Comparison of ENCODE assay signal across 7 mouse cellular contexts in the genomic region with DNA sequence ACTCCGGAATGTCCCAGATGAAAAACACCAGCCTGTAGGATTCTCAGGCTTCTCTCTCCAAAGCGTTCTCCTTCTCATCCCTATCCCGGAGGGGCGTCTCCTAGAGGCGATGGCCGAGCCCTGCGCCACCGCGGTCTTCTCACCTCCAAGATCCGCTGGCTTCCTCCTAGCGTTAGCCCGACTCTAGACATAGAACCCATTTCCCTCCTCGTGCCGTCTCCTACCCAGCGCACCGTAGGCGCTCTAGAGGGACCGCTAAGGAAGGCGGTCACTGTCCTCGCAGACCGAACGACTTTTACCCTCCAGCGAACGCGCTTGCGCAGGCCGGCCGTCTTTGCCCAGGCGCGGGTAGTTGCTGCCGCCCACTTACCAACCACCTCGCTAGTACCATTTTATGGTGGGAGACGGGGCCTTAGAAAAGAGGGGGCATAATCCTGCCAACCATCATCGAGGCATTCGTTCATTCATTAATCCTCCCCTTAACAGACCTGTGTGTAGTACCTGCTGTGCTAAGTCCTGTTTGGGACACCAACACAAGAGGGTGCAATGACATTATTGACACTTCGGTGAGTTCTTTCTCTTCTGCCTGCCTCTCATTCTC. TPM values are rescaled to one million over a fixed set of nuclear protein-coding genes. Genes with fewer than 3 reads are reported as not detected.
DNase-seq lines count a peak whose midpoint lies in the region; ATAC-seq lines count a peak whose summit lies in the region.

A gene (minus strand): TSS at position 263 of the 601 bp plus-strand sequence.

- peaks cover 33% of the 10 kb centered on the region for H3K27me3 ChIP-seq in lung, embryonic 16.5 days (ENCODE audit: control insufficient read depth, insufficient read depth, low read depth, low read length)
- peaks cover 33% of the 10 kb centered on the region for H3K27me3 ChIP-seq in embryonic facial prominence, embryonic 11.5 days (ENCODE audit: control insufficient read depth, insufficient read depth, low read length)
- peaks cover 30% of the 10 kb centered on the region for H3K27me3 ChIP-seq in neural tube, embryonic 15.5 days (replicated peaks)

- ATAC-seq in lung, embryonic 16.5 days (ENCODE audit: low read depth) = peak; percentile 41; the same call in 1 of the 2 replicates
- 0 out of 2 replicates have a peak, but pooled peaks have one; percentile 52 for ATAC-seq in embryonic facial prominence, embryonic 11.5 days (replicated peaks; ENCODE audit: insufficient number of reproducible peaks, low FRiP score, low TSS enrichment, low read depth)
- ATAC-seq in neural tube, embryonic 15.5 days (ENCODE audit: low FRiP score) = peak; percentile 71; the same call in 1 of the 2 replicates
- no peak for ATAC-seq in erythroblast, adult 5-6 weeks (replicated peaks; ENCODE audit: low FRiP score, poor library complexity, severe bottlenecking)

- no peaks in the 10 kb centered on the region for H3K9me3 ChIP-seq in lung, embryonic 16.5 days (ENCODE audit: control insufficient read depth, low read length)
- no peaks in the 10 kb centered on the region for H3K9me3 ChIP-seq in embryonic facial prominence, embryonic 11.5 days (replicated peaks; ENCODE audit: control insufficient read depth, low read length)
- no peaks in the 10 kb centered on the region for H3K9me3 ChIP-seq in neural tube, embryonic 15.5 days (replicated peaks)

- WGBS in lung, embryonic 16.5 days = 4% methylated on average over 36 of the region's 36 CpGs
- WGBS in embryonic facial prominence, embryonic 11.5 days = 4% methylated on average over 36 of the region's 36 CpGs
- 2% methylated on average over 36 of the region's 36 CpGs for WGBS in neural tube, embryonic 15.5 days

- H3K4me2 ChIP-seq in lung, embryonic 16.5 days (ENCODE audit: low read depth, low read length) = peak within 1 kb of the TSS; percentile 85
- H3K4me2 ChIP-seq in embryonic facial prominence, embryonic 11.5 days (ENCODE audit: low read depth, low read length) = peak within 1 kb of the TSS; percentile 62
- peak within 1 kb of the TSS; percentile 93 for H3K4me2 ChIP-seq in neural tube, embryonic 15.5 days

- no peak for DNase-seq in lung, postnatal 4 days
- peak; percentile 49 for DNase-seq in embryonic facial prominence, embryonic 11.5 days (ENCODE audit: low spot score)
- DNase-seq in heart, postnatal 4 days = peak; percentile 7
- peak; percentile 31 for DNase-seq in left cerebral cortex, postnatal 4 days

- H3K27ac ChIP-seq in lung, embryonic 16.5 days (ENCODE audit: low read length) = no peak within 1 kb of the TSS
- no peak within 1 kb of the TSS for H3K27ac ChIP-seq in embryonic facial prominence, embryonic 11.5 days (replicated peaks; ENCODE audit: low read depth, low read length)
- peak within 1 kb of the TSS; percentile 56; the same call in 1 of the 2 replicates for H3K27ac ChIP-seq in neural tube, embryonic 15.5 days (replicated peaks)

- peaks cover 10% of the 10 kb centered on the region for H3K4me1 ChIP-seq in lung, embryonic 16.5 days (replicated peaks; ENCODE audit: control insufficient read depth, insufficient read depth, low read length)
- peaks cover 3% of the 10 kb centered on the region; the same call in 1 of the 2 replicates for H3K4me1 ChIP-seq in embryonic facial prominence, embryonic 11.5 days (ENCODE audit: control insufficient read depth, insufficient read depth, low read length)
- H3K4me1 ChIP-seq in neural tube, embryonic 15.5 days = peaks cover 23% of the 10 kb centered on the region

- H3K9ac ChIP-seq in lung, embryonic 16.5 days (ENCODE audit: low read length) = peak within 1 kb of the TSS; percentile 62
- H3K9ac ChIP-seq in embryonic facial prominence, embryonic 11.5 days (replicated peaks; ENCODE audit: low read length) = peak within 1 kb of the TSS; percentile 30
- peak within 1 kb of the TSS; percentile 41 for H3K9ac ChIP-seq in neural tube, embryonic 15.5 days (replicated peaks)

- peak within 1 kb of the TSS; percentile 51 for H3K4me3 ChIP-seq in lung, embryonic 16.5 days (ENCODE audit: low read length)
- H3K4me3 ChIP-seq in embryonic facial prominence, embryonic 11.5 days (ENCODE audit: low read depth, low read length) = peak within 1 kb of the TSS; percentile 28
- H3K4me3 ChIP-seq in neural tube, embryonic 15.5 days (replicated peaks) = peak within 1 kb of the TSS; percentile 47

- H3K36me3 ChIP-seq in lung, embryonic 16.5 days (ENCODE audit: control insufficient read depth, insufficient read depth, low read length) = no peaks in the 10 kb centered on the region
- H3K36me3 ChIP-seq in embryonic facial prominence, embryonic 11.5 days (replicated peaks; ENCODE audit: control insufficient read depth, insufficient read depth, low read depth, low read length) = no peaks in the 10 kb centered on the region
- no peaks in the 10 kb centered on the region for H3K36me3 ChIP-seq in neural tube, embryonic 15.5 days

- intact Hi-C loops in left cerebral cortex, postnatal 4 days (cut with DNase I) = loop anchor here (5.0 kb wide), 1 partner anchor 35 kb away; no protein-coding TSS in a partner anchor

RNA-seq across cellular contexts. Expression of the gene that starts here (rescaled TPM):
- polyA plus RNA-seq in lung, embryonic 16.5 days (2015; fragmentation: Nextera tagmentation; extraction: Ambion mirVana) = 0.35 TPM in 1 of 2 replicates, not detected in the other
- 0.25 TPM in 1 of 2 replicates, not detected in the other for polyA plus RNA-seq in embryonic facial prominence, embryonic 11.5 days (2014; fragmentation: Nextera tagmentation; extraction: Ambion mirVana)
- under 1 TPM; 0.38 to 0.50 TPM for total RNA-seq in heart, postnatal 4 days (2021)
- total RNA-seq in left cerebral cortex, postnatal 4 days (2021) = 1 to 10 TPM; 7.2 to 9.8 TPM
- polyA plus RNA-seq in neural tube, embryonic 15.5 days (2015; fragmentation: Nextera tagmentation; extraction: Ambion mirVana) = 1.8 TPM in 2 replicates
- total RNA-seq in erythroblast, adult 5-6 weeks (2015; ENCODE audit: low replicate concordance) = not detected in 2 replicates
- not detected in 2 replicates for total RNA-seq in erythroblast, adult 5-6 weeks (2017; ENCODE audit: low replicate concordance)

Comparison
In these comparisons a context has a peak if more than half of its experiments do, and no peak if none do; other contexts are left out.
1. RNA of the gene that starts here (total RNA-seq): 7.2 to 9.8 TPM in left cerebral cortex, postnatal 4 days; 0.38 to 0.50 TPM in heart, postnatal 4 days and not detected in erythroblast, adult 5-6 weeks; every median in the first group is over 4 times any median in the second.
2. Peak in ATAC-seq, H3K4me3 ChIP-seq, H3K9ac ChIP-seq and H3K4me2 ChIP-seq in lung, embryonic 16.5 days; RNA of the gene not detected or under 1 TPM.
3. Peak in DNase-seq, ATAC-seq, H3K4me3 ChIP-seq, H3K9ac ChIP-seq and H3K4me2 ChIP-seq in embryonic facial prominence, embryonic 11.5 days; RNA of the gene not detected or under 1 TPM.
4. Peak in DNase-seq in heart, postnatal 4 days; RNA of the gene not detected or under 1 TPM.
5. Peak in every context shown above with its lines, with median percentiles within 50 percentile points of each other: H3K4me2 ChIP-seq, H3K4me3 ChIP-seq and H3K9ac ChIP-seq.